Mouse (Mus musculus): ENCODE measurements around the gene Art3. TPM values are rescaled to one million over a fixed set of nuclear protein-coding genes. Genes with fewer than 3 reads are reported as not detected.

The Art3 gene
- polyA plus RNA-seq, 1 experiment from 2014 or later = 13.5 TPM

DNA sequence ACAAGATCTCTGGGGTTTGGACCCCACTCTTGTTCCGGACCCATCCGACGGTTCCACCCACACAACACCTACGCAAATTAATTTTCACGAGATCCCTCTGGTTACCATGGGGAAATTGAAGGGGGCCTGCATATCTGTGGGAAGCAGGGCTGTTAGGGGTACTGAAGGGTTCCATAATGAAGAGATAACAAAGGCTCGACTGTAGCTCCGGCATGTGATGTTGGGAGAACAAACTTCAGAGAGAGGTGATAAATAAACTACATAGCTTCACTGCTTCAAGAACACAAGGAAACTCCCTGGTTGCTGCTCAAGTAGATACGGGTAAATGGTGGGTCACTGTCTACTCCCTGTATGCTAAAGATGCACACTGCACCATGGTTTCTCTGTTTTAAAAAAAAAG lies 106.9 kb downstream of the Art3 start:
- Histone ChIP-seq H3K4me2 (replicated peaks; ENCODE audit: low read depth) (no peak overlapping the region), H3K4me3 (ENCODE audit: low read depth, low read length) (no peak overlapping the region), H3K36me3 (ENCODE audit: control insufficient read depth, insufficient read depth, low read length) (no peaks in the 10 kb centered on the region), H3K9ac (ENCODE audit: low read length) (no peak overlapping the region), H3K9me3 (ENCODE audit: control insufficient read depth, low read length) (no peaks in the 10 kb centered on the region), H3K27me3 (ENCODE audit: control insufficient read depth, insufficient read depth, low read length) (no peaks in the 10 kb centered on the region), H3K4me1 (replicated peaks; ENCODE audit: control insufficient read depth, insufficient read depth) (no peaks in the 10 kb centered on the region), H3K27ac (replicated peaks) (no peak overlapping the region)
- no peak for TF ChIP-seq EP300 (optimal IDR thresholded peaks at IDR 0.05)
- TF ChIP-seq CTCF (IDR thresholded peaks at IDR 0.05; ENCODE audit: low read depth) = no peak
- ATAC-seq (ENCODE audit: low FRiP score, low TSS enrichment) = no peak
- WGBS = 86% methylated on average over 8 of the region's 8 CpGs
- DNase-seq (ENCODE audit: low spot score) = no peak

DNA sequence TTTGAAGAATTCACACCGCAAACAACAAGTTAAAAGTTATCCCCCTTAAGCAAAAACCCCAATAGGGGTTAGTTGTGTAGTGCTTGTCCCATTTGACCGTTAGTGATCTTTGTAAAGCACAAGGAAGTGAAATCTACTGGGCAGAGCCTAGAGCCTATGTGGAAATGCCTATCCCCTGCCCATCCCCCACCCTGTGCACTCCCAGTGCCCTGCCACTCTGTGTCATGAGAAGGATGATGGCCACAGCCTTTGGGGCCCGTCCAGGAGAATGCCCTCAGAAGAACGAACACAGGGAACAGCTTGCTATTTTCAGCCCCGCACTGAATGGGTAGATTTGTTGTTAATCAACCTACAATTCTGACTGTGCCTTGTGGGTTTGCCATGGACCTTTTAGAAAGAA lies 109.9 kb downstream of the Art3 start:
- Histone ChIP-seq H3K9me3 (ENCODE audit: control insufficient read depth, low read length) (no peaks in the 10 kb centered on the region), H3K4me1 (replicated peaks; ENCODE audit: control insufficient read depth, insufficient read depth) (no peaks in the 10 kb centered on the region), H3K36me3 (ENCODE audit: control insufficient read depth, insufficient read depth, low read length) (0 out of 2 replicates have a peak, but pooled peaks cover 5% of the 10 kb centered on the region), H3K27me3 (ENCODE audit: control insufficient read depth, insufficient read depth, low read length) (no peaks in the 10 kb centered on the region), H3K9ac (ENCODE audit: low read length) (no peak overlapping the region), H3K4me2 (replicated peaks; ENCODE audit: low read depth) (no peak overlapping the region), H3K27ac (replicated peaks) (no peak overlapping the region), H3K4me3 (ENCODE audit: low read depth, low read length) (no peak overlapping the region)
- 70% methylated on average over 5 of the region's 5 CpGs for WGBS
- TF ChIP-seq EP300 (optimal IDR thresholded peaks at IDR 0.05) (no peak), CTCF (IDR thresholded peaks at IDR 0.05; ENCODE audit: low read depth) (no peak)
- ATAC-seq (ENCODE audit: low FRiP score, low TSS enrichment) = peak; percentile 56
- peak; percentile 22 for DNase-seq (ENCODE audit: low spot score)

DNA sequence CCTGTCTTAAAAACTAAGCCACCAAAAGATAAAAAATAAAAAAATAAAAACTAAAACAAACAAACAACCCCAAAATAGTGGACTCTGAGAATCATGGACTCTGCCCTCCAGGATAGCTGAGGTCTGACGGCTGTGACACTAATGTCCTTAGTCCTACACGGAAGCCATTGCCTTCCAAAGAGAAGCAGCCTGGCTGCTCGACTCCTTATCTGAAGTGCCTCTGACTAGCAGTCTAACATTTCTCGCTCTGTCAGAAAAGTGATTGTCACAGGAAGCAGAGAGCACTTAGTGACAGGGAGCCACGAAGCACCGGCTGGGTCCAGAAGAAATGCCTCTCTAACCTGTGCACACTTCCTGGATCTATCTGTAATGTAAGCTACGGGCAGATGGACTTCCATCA lies 111.3 kb downstream of the Art3 start:
- Histone ChIP-seq H3K27ac (replicated peaks) (no peak overlapping the region), H3K9me3 (ENCODE audit: control insufficient read depth, low read length) (no peaks in the 10 kb centered on the region), H3K36me3 (ENCODE audit: control insufficient read depth, insufficient read depth, low read length) (peaks cover 12% of the 10 kb centered on the region; the same call in 1 of the 2 replicates), H3K27me3 (ENCODE audit: control insufficient read depth, insufficient read depth, low read length) (no peaks in the 10 kb centered on the region), H3K4me2 (replicated peaks; ENCODE audit: low read depth) (no peak overlapping the region), H3K4me3 (ENCODE audit: low read depth, low read length) (no peak overlapping the region), H3K9ac (ENCODE audit: low read length) (no peak overlapping the region), H3K4me1 (replicated peaks; ENCODE audit: control insufficient read depth, insufficient read depth) (no peaks in the 10 kb centered on the region)
- no peak for DNase-seq (ENCODE audit: low spot score)
- WGBS = 76% methylated on average over 7 of the region's 7 CpGs
- no peak for ATAC-seq (ENCODE audit: low FRiP score, low TSS enrichment)
- TF ChIP-seq CTCF (IDR thresholded peaks at IDR 0.05; ENCODE audit: low read depth) (no peak), EP300 (optimal IDR thresholded peaks at IDR 0.05) (no peak)

DNA sequence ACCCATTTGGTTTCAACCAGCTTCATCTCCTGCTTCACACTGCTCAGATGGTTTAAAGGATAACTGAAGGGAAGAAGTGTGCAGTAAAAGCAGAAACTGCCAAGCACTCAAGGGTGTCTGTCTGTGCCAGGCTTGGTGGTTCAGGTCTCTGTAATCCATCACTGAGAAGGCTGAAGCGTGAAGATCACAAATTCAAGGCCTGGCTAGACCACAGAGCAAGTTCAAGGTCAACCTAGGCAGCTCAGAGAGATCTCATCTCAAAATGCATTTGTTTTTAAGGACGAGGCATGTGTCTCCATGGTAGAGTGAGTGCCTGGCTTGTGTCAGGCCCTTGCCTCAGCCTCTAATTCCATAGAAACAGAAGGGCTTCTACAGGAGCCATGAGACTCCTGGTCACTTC lies 113.4 kb downstream of the Art3 start:
- 89% methylated on average over 2 of the region's 2 CpGs for WGBS
- Histone ChIP-seq H3K27ac (replicated peaks) (no peak overlapping the region), H3K36me3 (ENCODE audit: control insufficient read depth, insufficient read depth, low read length) (peaks cover 22% of the 10 kb centered on the region), H3K4me3 (ENCODE audit: low read depth, low read length) (no peak overlapping the region), H3K4me2 (replicated peaks; ENCODE audit: low read depth) (no peak overlapping the region), H3K4me1 (replicated peaks; ENCODE audit: control insufficient read depth, insufficient read depth) (no peaks in the 10 kb centered on the region), H3K9me3 (ENCODE audit: control insufficient read depth, low read length) (no peaks in the 10 kb centered on the region), H3K9ac (ENCODE audit: low read length) (no peak overlapping the region), H3K27me3 (ENCODE audit: control insufficient read depth, insufficient read depth, low read length) (no peaks in the 10 kb centered on the region)
- DNase-seq (ENCODE audit: low spot score) = no peak
- TF ChIP-seq CTCF (IDR thresholded peaks at IDR 0.05; ENCODE audit: low read depth) (no peak), EP300 (optimal IDR thresholded peaks at IDR 0.05) (no peak)
- no peak for ATAC-seq (ENCODE audit: low FRiP score, low TSS enrichment)

DNA sequence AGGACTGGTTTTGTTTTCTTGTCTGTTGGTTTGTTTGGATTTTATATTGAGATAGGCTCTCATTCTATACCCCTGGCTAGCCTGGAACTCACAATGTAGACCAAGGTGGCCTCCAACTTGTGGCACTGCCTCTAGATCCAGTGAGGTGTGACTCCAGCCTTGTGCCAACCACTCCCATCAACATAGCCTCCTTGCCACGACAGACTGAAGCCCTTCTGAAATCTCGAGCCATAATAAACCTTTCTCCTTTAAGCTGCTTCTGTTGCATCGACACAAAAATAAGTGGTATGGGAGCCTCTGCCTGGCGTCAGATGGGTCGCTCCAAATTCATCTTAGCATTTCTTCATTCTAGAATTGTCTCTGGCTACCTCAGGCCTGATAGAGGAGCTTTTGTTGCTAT lies 115.1 kb downstream of the Art3 start:
- no peaks in the 10 kb centered on the region for H3K27me3 ChIP-seq (ENCODE audit: control insufficient read depth, insufficient read depth, low read length)
- 95% methylated on average over 5 of the region's 5 CpGs for WGBS
- no peak overlapping the region for H3K4me2 ChIP-seq (replicated peaks; ENCODE audit: low read depth)
- H3K4me1 ChIP-seq (replicated peaks; ENCODE audit: control insufficient read depth, insufficient read depth) = no peaks in the 10 kb centered on the region
- peaks cover 34% of the 10 kb centered on the region for H3K36me3 ChIP-seq (ENCODE audit: control insufficient read depth, insufficient read depth, low read length)
- no peak overlapping the region for H3K9ac ChIP-seq (ENCODE audit: low read length)
- no peaks in the 10 kb centered on the region for H3K9me3 ChIP-seq (ENCODE audit: control insufficient read depth, low read length)
- DNase-seq (ENCODE audit: low spot score) (no peak), ATAC-seq (ENCODE audit: low FRiP score, low TSS enrichment) (no peak)
- TF ChIP-seq CTCF (IDR thresholded peaks at IDR 0.05; ENCODE audit: low read depth) (no peak), EP300 (optimal IDR thresholded peaks at IDR 0.05) (no peak)
- H3K4me3 ChIP-seq (ENCODE audit: low read depth, low read length) = no peak overlapping the region
- H3K27ac ChIP-seq (replicated peaks) = no peak overlapping the region

DNA sequence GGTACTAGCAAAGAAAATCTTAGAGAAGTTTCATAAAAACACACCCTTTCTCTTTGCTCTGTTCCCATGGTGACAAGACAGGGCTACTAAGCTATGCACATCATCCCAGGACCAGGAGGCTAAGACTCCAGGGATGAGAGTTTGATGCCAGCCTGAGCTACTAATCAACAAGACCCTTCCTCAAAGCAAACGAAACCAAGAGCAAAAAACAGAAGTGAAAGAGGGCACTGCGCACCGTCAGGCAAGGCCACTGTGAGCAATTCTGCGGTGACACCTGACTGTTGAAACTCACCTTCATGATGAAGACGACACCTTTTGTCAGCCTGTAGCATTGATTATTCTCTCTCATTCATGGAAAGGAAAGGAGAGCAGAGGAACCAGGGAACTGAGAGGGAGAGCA lies 121.2 kb downstream of the Art3 start:
- TF ChIP-seq EP300 (optimal IDR thresholded peaks at IDR 0.05) = no peak
- no peak for TF ChIP-seq CTCF (IDR thresholded peaks at IDR 0.05; ENCODE audit: low read depth)
- Histone ChIP-seq H3K9me3 (ENCODE audit: control insufficient read depth, low read length) (no peaks in the 10 kb centered on the region), H3K9ac (ENCODE audit: low read length) (no peak overlapping the region), H3K27ac (replicated peaks) (no peak overlapping the region), H3K4me1 (replicated peaks; ENCODE audit: control insufficient read depth, insufficient read depth) (no peaks in the 10 kb centered on the region), H3K4me3 (ENCODE audit: low read depth, low read length) (no peak overlapping the region), H3K4me2 (replicated peaks; ENCODE audit: low read depth) (no peak overlapping the region), H3K27me3 (ENCODE audit: control insufficient read depth, insufficient read depth, low read length) (no peaks in the 10 kb centered on the region), H3K36me3 (ENCODE audit: control insufficient read depth, insufficient read depth, low read length) (peaks cover 39% of the 10 kb centered on the region)
- DNase-seq (ENCODE audit: low spot score) (no peak), ATAC-seq (ENCODE audit: low FRiP score, low TSS enrichment) (no peak)
- WGBS = 97% methylated on average over 5 of the region's 5 CpGs

Measured in stomach, postnatal 0 days (tissue).